8 mouse cellular contexts compared by ENCODE assay signal in genomic region chrX:100778397-100778796, GRCm38 (mm10). TPM values are rescaled to one million over a fixed set of nuclear protein-coding genes. Genes with fewer than 3 reads are reported as not detected.
A peak's percentile ranks its signal among the peaks of the same experiment; 100 is the strongest.
DNase-seq lines count a peak whose midpoint lies in the region; ATAC-seq lines count a peak whose summit lies in the region.

No protein-coding gene starts in this region.

- no peak for DNase-seq in heart, adult 11 months
- DNase-seq in embryonic facial prominence, embryonic 10.5 days (ENCODE audit: low spot score), result no peak
- no peak for DNase-seq in right cerebral cortex, adult 18-20 months
- DNase-seq in T-cell, adult 2 months (ENCODE audit: low spot score), result no peak

- ATAC-seq in heart, embryonic 14.5 days (ENCODE audit: insufficient number of reproducible peaks, insufficient read depth, low FRiP score, low read depth), result no peak
- ATAC-seq in hindbrain, embryonic 13.5 days (ENCODE audit: low FRiP score), result no peak
- no peak for ATAC-seq in midbrain, embryonic 13.5 days
- ATAC-seq in inflammation-experienced regulatory T-cells, adult 6 months, result no peak

- peak overlapping the region; percentile 19 to 60; a peak in 3 of 4 replicates for H3K4me3 ChIP-seq in heart, embryonic 14.5 days (ENCODE audit: control insufficient read depth in 1 of 2, insufficient read depth in 1 of 2, low read depth in 1 of 2, low read length in 2 of 2)
- peak overlapping the region; percentile 69 for H3K4me3 ChIP-seq in embryonic facial prominence, embryonic 10.5 days
- H3K4me3 ChIP-seq in hindbrain, embryonic 13.5 days, result peak overlapping the region; percentile 44
- H3K4me3 ChIP-seq in midbrain, embryonic 13.5 days (replicated peaks), result peak overlapping the region; percentile 51

- peak overlapping the region; percentile 74 for H3K9ac ChIP-seq in heart, embryonic 14.5 days (ENCODE audit: low read length)
- peak overlapping the region; percentile 71 for H3K9ac ChIP-seq in hindbrain, embryonic 13.5 days
- H3K9ac ChIP-seq in midbrain, embryonic 13.5 days (replicated peaks), result peak overlapping the region; percentile 74

- H3K27me3 ChIP-seq in heart, embryonic 14.5 days (ENCODE audit: control insufficient read depth, insufficient read depth, low read length), result no peaks in the 10 kb centered on the region
- peaks cover 24% of the 10 kb centered on the region for H3K27me3 ChIP-seq in embryonic facial prominence, embryonic 10.5 days (replicated peaks; ENCODE audit: low read depth, poor library complexity, severe bottlenecking)
- no peaks in the 10 kb centered on the region for H3K27me3 ChIP-seq in hindbrain, embryonic 13.5 days
- no peaks in the 10 kb centered on the region for H3K27me3 ChIP-seq in midbrain, embryonic 13.5 days

- peak overlapping the region; percentile 68 for H3K4me2 ChIP-seq in heart, embryonic 14.5 days (ENCODE audit: low read length)
- peak overlapping the region; percentile 54 for H3K4me2 ChIP-seq in hindbrain, embryonic 13.5 days
- H3K4me2 ChIP-seq in midbrain, embryonic 13.5 days (replicated peaks), result peak overlapping the region; percentile 59

- H3K36me3 ChIP-seq in heart, embryonic 14.5 days (ENCODE audit: control insufficient read depth, insufficient read depth, low read length), result no peaks in the 10 kb centered on the region
- H3K36me3 ChIP-seq in embryonic facial prominence, embryonic 10.5 days (replicated peaks), result no peaks in the 10 kb centered on the region
- H3K36me3 ChIP-seq in hindbrain, embryonic 13.5 days, result no peaks in the 10 kb centered on the region
- no peaks in the 10 kb centered on the region for H3K36me3 ChIP-seq in midbrain, embryonic 13.5 days

- WGBS in heart, embryonic 14.5 days, result 32% methylated on average over 5 of the region's 5 CpGs
- WGBS in embryonic facial prominence, embryonic 10.5 days, result 29% methylated on average over 5 of the region's 5 CpGs
- WGBS in hindbrain, embryonic 13.5 days, result 29% methylated on average over 5 of the region's 5 CpGs
- 29% methylated on average over 5 of the region's 5 CpGs for WGBS in midbrain, embryonic 13.5 days

- H3K9me3 ChIP-seq in heart, embryonic 14.5 days (ENCODE audit: control insufficient read depth, low read length), result no peaks in the 10 kb centered on the region
- H3K9me3 ChIP-seq in embryonic facial prominence, embryonic 10.5 days, result no peaks in the 10 kb centered on the region
- no peaks in the 10 kb centered on the region for H3K9me3 ChIP-seq in hindbrain, embryonic 13.5 days
- no peaks in the 10 kb centered on the region for H3K9me3 ChIP-seq in midbrain, embryonic 13.5 days

- H3K27ac ChIP-seq in heart, embryonic 14.5 days (replicated peaks in 1 of 2; ENCODE audit: control insufficient read depth in 1 of 2, insufficient read depth in 1 of 2, low read depth in 2 of 2, low read length in 2 of 2), result no peak overlapping the region
- peak overlapping the region; percentile 95; the same call in 1 of the 2 replicates for H3K27ac ChIP-seq in embryonic facial prominence, embryonic 10.5 days (replicated peaks)
- no peak overlapping the region for H3K27ac ChIP-seq in hindbrain, embryonic 13.5 days
- 0 out of 2 replicates have a peak overlapping the region, but pooled peaks have one; percentile 44 for H3K27ac ChIP-seq in midbrain, embryonic 13.5 days

- no peaks in the 10 kb centered on the region; a peak in 3 of 4 replicates for H3K4me1 ChIP-seq in heart, embryonic 14.5 days (ENCODE audit: control insufficient read depth in 2 of 2, insufficient read depth in 2 of 2, low read length in 2 of 2)
- H3K4me1 ChIP-seq in embryonic facial prominence, embryonic 10.5 days, result peaks cover 26% of the 10 kb centered on the region
- H3K4me1 ChIP-seq in hindbrain, embryonic 13.5 days (replicated peaks), result peaks cover 30% of the 10 kb centered on the region
- peaks cover 35% of the 10 kb centered on the region for H3K4me1 ChIP-seq in midbrain, embryonic 13.5 days (replicated peaks)

RNA-seq across cellular contexts. Expression of gene Dlg3, which starts 10.9 kb away (rescaled TPM):
- 1.9 and 2.5 TPM in 2 replicates for polyA plus RNA-seq in heart, embryonic 14.5 days (2014; fragmentation: Nextera tagmentation; extraction: Ambion mirVana)
- polyA plus RNA-seq in embryonic facial prominence, embryonic 10.5 days (2016; fragmentation: Nextera tagmentation; extraction: Ambion mirVana), result 14.1 and 14.4 TPM in 2 replicates
- 8.6 and 9.6 TPM in 2 replicates for polyA plus RNA-seq in hindbrain, embryonic 13.5 days (2015; fragmentation: Nextera tagmentation; extraction: Ambion mirVana)
- 9.4 and 10.8 TPM in 2 replicates for polyA plus RNA-seq in midbrain, embryonic 13.5 days (2015; fragmentation: Nextera tagmentation; extraction: Ambion mirVana)
- polyA plus RNA-seq in inflammation-experienced regulatory T-cells, adult 6 months (2017; shearing (Covaris generic)), result 1 to 10 TPM; 1.3 to 7.7 (median 4.5) TPM

RNA-seq across cellular contexts. Expression of gene Gdpd2, which starts 48.7 kb away (rescaled TPM):
- polyA plus RNA-seq in heart, embryonic 14.5 days (2014; fragmentation: Nextera tagmentation; extraction: Ambion mirVana), result 0.62 and 0.75 TPM in 2 replicates
- polyA plus RNA-seq in embryonic facial prominence, embryonic 10.5 days (2016; fragmentation: Nextera tagmentation; extraction: Ambion mirVana), result 2.7 and 3.1 TPM in 2 replicates
- polyA plus RNA-seq in hindbrain, embryonic 13.5 days (2015; fragmentation: Nextera tagmentation; extraction: Ambion mirVana), result 31.3 and 32.8 TPM in 2 replicates
- polyA plus RNA-seq in midbrain, embryonic 13.5 days (2015; fragmentation: Nextera tagmentation; extraction: Ambion mirVana), result 24.8 and 26.1 TPM in 2 replicates
- not detected for polyA plus RNA-seq in inflammation-experienced regulatory T-cells, adult 6 months (2017; shearing (Covaris generic))

Comparison
In these comparisons a context has a peak if more than half of its experiments do, and no peak if none do; other contexts are left out.
1. H3K27ac ChIP-seq: peak in embryonic facial prominence, embryonic 10.5 days (single experiment) and midbrain, embryonic 13.5 days (single experiment); none in heart, embryonic 14.5 days (0 of 2) and hindbrain, embryonic 13.5 days (single experiment).
2. Peak in every context shown above with its lines, with median percentiles within 50 percentile points of each other: H3K4me2 ChIP-seq, H3K4me3 ChIP-seq and H3K9ac ChIP-seq.